Mouse (Mus musculus): ENCODE results near the gene Gm867.
A peak's percentile ranks its signal among the peaks of the same experiment; 100 is the strongest.

Gene Gm867

GRCm38 (mm10) chr10:75940520-75940919 lies at the start of gene Gm867:
TSS of gene Gm867 (minus strand) at chr10:75940672.
- no peak for DNase-seq

GRCm38 (mm10) chr10:75979432-75979831 lies 39.0 kb upstream of the Gm867 start:
- no peak for DNase-seq

- DNase-seq: no peak
These were observed 38.3 kb upstream of the Gm867 start for GRCm38 (mm10) chr10:75978835-75979157.

- no peak for DNase-seq
These were observed 37.8 kb upstream of the Gm867 start for GRCm38 (mm10) chr10:75978119-75978834.

GRCm38 (mm10) chr10:75975216-75975615 lies 34.7 kb upstream of the Gm867 start:
- DNase-seq: peak; percentile 13 to 21

GRCm38 (mm10) chr10:75973846-75974245 lies 33.4 kb upstream of the Gm867 start:
- DNase-seq: no peak

- peak; percentile 40 to 45 for DNase-seq
These were observed 13.9 kb upstream of the Gm867 start, which contains the start of gene Gm5134 for GRCm38 (mm10) chr10:75954381-75954811. TSS of gene Gm5134 (plus strand) at chr10:75954514.

- peak in 1 of 2 experiments; percentile 33 for DNase-seq
These were observed 11.1 kb upstream of the Gm867 start for GRCm38 (mm10) chr10:75951424-75952050.

GRCm38 (mm10) chr10:75950791-75951210 lies 10.3 kb upstream of the Gm867 start:
- peak; percentile 32 to 50 for DNase-seq

- DNase-seq: no peak
These were observed 8.9 kb upstream of the Gm867 start for GRCm38 (mm10) chr10:75949053-75950045.

GRCm38 (mm10) chr10:75948079-75948478 lies 7.6 kb upstream of the Gm867 start:
- no peak for DNase-seq

- DNase-seq: no peak
These were observed 5.4 kb upstream of the Gm867 start for GRCm38 (mm10) chr10:75945896-75946295.

- no peak for DNase-seq
These were observed 4.7 kb upstream of the Gm867 start for GRCm38 (mm10) chr10:75945213-75945612.

GRCm38 (mm10) chr10:75944066-75944772 lies 3.7 kb upstream of the Gm867 start:
- no peak for DNase-seq

- no peak for DNase-seq
These were observed 2.4 kb upstream of the Gm867 start, which contains the start of gene Vpreb3 for GRCm38 (mm10) chr10:75942736-75943477. TSS of gene Vpreb3 (plus strand) at chr10:75943057.

GRCm38 (mm10) chr10:75941042-75941824 lies 761 bp upstream of the Gm867 start:
- DNase-seq: no peak

GRCm38 (mm10) chr10:75939481-75940234 lies 814 bp downstream of the Gm867 start:
- DNase-seq: no peak

GRCm38 (mm10) chr10:75937851-75938643 lies 2.4 kb downstream of the Gm867 start:
- DNase-seq: no peak
